Mouse (Mus musculus) kidney, embryonic 16.5 days (tissue): ENCODE measurements around the gene Ldlr. TPM values are rescaled to one million over a fixed set of nuclear protein-coding genes. Genes with fewer than 3 reads are reported as not detected.
A peak's percentile ranks its signal among the peaks of the same experiment; 100 is the strongest.

ENCODE experiments used
- ATAC-seq: fragments of 200-750 bp; cut with Nextera tagmentation; 2 replicates; pipeline ENCODE4 v1.8.0; 2017; ENCODE audit warnings: moderate TSS enrichment; ENCODE audit not compliant: low FRiP score, low TSS enrichment
- H3K27ac ChIP-seq: fragments of 300-500 bp; sonication (generic); 2 replicates; pipeline ENCODE4 v1.5.1; 2014; ENCODE audit warnings: low read length
- H3K27me3 ChIP-seq: fragments of 300-500 bp; sonication (generic); 2 replicates; pipeline ENCODE4 v1.6.1; 2014; ENCODE audit warnings: low read length, control low read depth, mixed read lengths; ENCODE audit not compliant: insufficient read depth
- H3K36me3 ChIP-seq: fragments of 300-500 bp; sonication (generic); 2 replicates; pipeline ENCODE4 v1.6.1; 2014; ENCODE audit warnings: low read length, control low read depth, mixed read lengths; ENCODE audit not compliant: insufficient read depth
- H3K4me1 ChIP-seq: fragments of 300-500 bp; sonication (generic); 2 replicates; pipeline ENCODE4 v1.6.1; 2014; ENCODE audit warnings: low read length, control low read depth, mixed read lengths; ENCODE audit not compliant: insufficient read depth
- H3K4me2 ChIP-seq: fragments of 300-500 bp; sonication (generic); replicated peaks from 2 replicates; pipeline ENCODE4 v1.6.1; 2014; ENCODE audit warnings: low read depth, low read length
- H3K4me3 ChIP-seq: fragments of 300-500 bp; sonication (generic); 2 replicates; pipeline ENCODE4 v1.5.1; 2014; ENCODE audit warnings: mild to moderate bottlenecking, low read length
- H3K9ac ChIP-seq: fragments of 300-500 bp; sonication (generic); replicated peaks from 2 replicates; pipeline ENCODE4 v1.6.1; 2014; ENCODE audit warnings: low read length
- H3K9me3 ChIP-seq: fragments of 300-500 bp; sonication (generic); 2 replicates; pipeline ENCODE4 v1.6.1; 2016; ENCODE audit warnings: low read length, control low read depth
- WGBS: fragments of 180-500 bp; shearing (Covaris S2); extraction: QIAGEN DNeasy Blood & Tissue Kit; methylation state at CpG from one replicate; pipeline ENCODE4 v1.1.7; 2014; 5-methylcytosine and 5-hydroxymethylcytosine counted together
- polyA plus RNA-seq: library from polyadenylated mRNA; unstranded; fragments of >200 nt; fragmentation: Nextera tagmentation; extraction: Ambion mirVana; gene quantifications from 2 replicates; pipeline ENCODE4 v1.2.1, GENCODE M21; 2015

The Ldlr gene
- polyA plus RNA-seq: 30.6 and 33.2 TPM in 2 replicates

GRCm38 (mm10) chr9:21723377-21724146 lies at the start of gene Ldlr:
Gene Ldlr, plus strand, starts transcription at chr9:21723483.
- H3K27me3 ChIP-seq: no peaks in the 10 kb centered on the region
- H3K36me3 ChIP-seq: 0 out of 2 replicates have a peak, but pooled peaks cover 2% of the 10 kb centered on the region
- H3K9me3 ChIP-seq: no peaks in the 10 kb centered on the region
- H3K27ac ChIP-seq: peak within 1 kb of the TSS; percentile 96
- peak; percentile 89 for ATAC-seq
- peak within 1 kb of the TSS; percentile 67 for H3K4me2 ChIP-seq
- H3K9ac ChIP-seq: peak within 1 kb of the TSS; percentile 80
- peak within 1 kb of the TSS; percentile 62 for H3K4me3 ChIP-seq
- WGBS: under 1% methylated on average over 47 of the region's 47 CpGs
- H3K4me1 ChIP-seq: peaks cover 37% of the 10 kb centered on the region

GRCm38 (mm10) chr9:21677706-21678105 lies 45.6 kb upstream of the Ldlr start:
- peaks cover 83% of the 10 kb centered on the region for H3K36me3 ChIP-seq
- H3K9ac ChIP-seq: no peak overlapping the region
- H3K4me1 ChIP-seq: no peaks in the 10 kb centered on the region
- WGBS: 94% methylated on average over 17 of the region's 17 CpGs
- no peak overlapping the region for H3K4me3 ChIP-seq
- ATAC-seq: no peak
- no peak overlapping the region for H3K27ac ChIP-seq
- H3K4me2 ChIP-seq: no peak overlapping the region
- no peaks in the 10 kb centered on the region for H3K27me3 ChIP-seq
- H3K9me3 ChIP-seq: no peaks in the 10 kb centered on the region

GRCm38 (mm10) chr9:21680448-21680847 lies 42.8 kb upstream of the Ldlr start:
- H3K4me1 ChIP-seq: no peaks in the 10 kb centered on the region
- no peaks in the 10 kb centered on the region for H3K9me3 ChIP-seq
- H3K9ac ChIP-seq: no peak overlapping the region
- H3K4me2 ChIP-seq: no peak overlapping the region
- no peaks in the 10 kb centered on the region for H3K27me3 ChIP-seq
- H3K36me3 ChIP-seq: peaks cover 72% of the 10 kb centered on the region
- 91% methylated on average over 4 of the region's 4 CpGs for WGBS
- no peak overlapping the region for H3K4me3 ChIP-seq
- no peak for ATAC-seq
- H3K27ac ChIP-seq: no peak overlapping the region

- no peak overlapping the region for H3K9ac ChIP-seq
- 87% methylated on average over 4 of the region's 4 CpGs for WGBS
These were observed 40.5 kb upstream of the Ldlr start for GRCm38 (mm10) chr9:21682827-21683226.

GRCm38 (mm10) chr9:21683897-21684296 lies 39.4 kb upstream of the Ldlr start:
- WGBS: 89% methylated on average over 3 of the region's 3 CpGs
- Histone ChIP-seq H3K4me2 (no peak overlapping the region), H3K36me3 (peaks cover 64% of the 10 kb centered on the region), H3K27me3 (no peaks in the 10 kb centered on the region), H3K4me1 (no peaks in the 10 kb centered on the region), H3K9me3 (no peaks in the 10 kb centered on the region), H3K4me3 (no peak overlapping the region), H3K27ac (no peak overlapping the region), H3K9ac (no peak overlapping the region)
- ATAC-seq: no peak

More at GRCm38 (mm10) chr9:21682827-21683226, 40.5 kb upstream of the Ldlr start:
- Histone ChIP-seq H3K4me2 (no peak overlapping the region), H3K27ac (no peak overlapping the region), H3K4me3 (no peak overlapping the region), H3K27me3 (no peaks in the 10 kb centered on the region), H3K4me1 (no peaks in the 10 kb centered on the region), H3K36me3 (peaks cover 70% of the 10 kb centered on the region), H3K9me3 (no peaks in the 10 kb centered on the region)
- no peak for ATAC-seq

GRCm38 (mm10) chr9:21688554-21688953 lies 34.7 kb upstream of the Ldlr start:
- no peak for ATAC-seq
- WGBS: 93% methylated on average over 7 of the region's 7 CpGs
- no peaks in the 10 kb centered on the region for H3K4me1 ChIP-seq

GRCm38 (mm10) chr9:21690031-21690430 lies 33.3 kb upstream of the Ldlr start:
- no peaks in the 10 kb centered on the region for H3K4me1 ChIP-seq
- WGBS: 80% methylated on average over 3 of the region's 3 CpGs

More at GRCm38 (mm10) chr9:21688554-21688953, 34.7 kb upstream of the Ldlr start:
- H3K9me3 ChIP-seq: no peaks in the 10 kb centered on the region
- H3K27me3 ChIP-seq: no peaks in the 10 kb centered on the region
- H3K4me2 ChIP-seq: no peak overlapping the region
- H3K9ac ChIP-seq: no peak overlapping the region
- H3K27ac ChIP-seq: no peak overlapping the region
- no peak overlapping the region for H3K4me3 ChIP-seq
- H3K36me3 ChIP-seq: peaks cover 69% of the 10 kb centered on the region

GRCm38 (mm10) chr9:21691862-21692261 lies 31.4 kb upstream of the Ldlr start:
- ATAC-seq: no peak
- WGBS: 46% methylated on average over 2 of the region's 2 CpGs
- no peak overlapping the region for H3K9ac ChIP-seq

More at GRCm38 (mm10) chr9:21690031-21690430, 33.3 kb upstream of the Ldlr start:
- no peak overlapping the region for H3K4me2 ChIP-seq
- H3K27ac ChIP-seq: no peak overlapping the region
- H3K36me3 ChIP-seq: peaks cover 62% of the 10 kb centered on the region
- H3K27me3 ChIP-seq: no peaks in the 10 kb centered on the region
- H3K9ac ChIP-seq: no peak overlapping the region
- no peak for ATAC-seq
- no peak overlapping the region for H3K4me3 ChIP-seq
- H3K9me3 ChIP-seq: no peaks in the 10 kb centered on the region

GRCm38 (mm10) chr9:21692491-21692890 lies 30.8 kb upstream of the Ldlr start:
- WGBS: 96% methylated on average over 4 of the region's 4 CpGs
- no peaks in the 10 kb centered on the region for H3K27me3 ChIP-seq
- H3K4me1 ChIP-seq: no peaks in the 10 kb centered on the region
- H3K36me3 ChIP-seq: peaks cover 53% of the 10 kb centered on the region
- no peaks in the 10 kb centered on the region for H3K9me3 ChIP-seq
- no peak for ATAC-seq
- H3K27ac ChIP-seq: no peak overlapping the region
- no peak overlapping the region for H3K4me3 ChIP-seq
- no peak overlapping the region for H3K9ac ChIP-seq
- H3K4me2 ChIP-seq: no peak overlapping the region

More at GRCm38 (mm10) chr9:21691862-21692261, 31.4 kb upstream of the Ldlr start:
- Histone ChIP-seq H3K36me3 (peaks cover 53% of the 10 kb centered on the region), H3K4me2 (no peak overlapping the region), H3K9me3 (no peaks in the 10 kb centered on the region), H3K27ac (no peak overlapping the region), H3K27me3 (no peaks in the 10 kb centered on the region), H3K4me1 (no peaks in the 10 kb centered on the region), H3K4me3 (no peak overlapping the region)

- Histone ChIP-seq H3K9me3 (no peaks in the 10 kb centered on the region), H3K4me1 (no peaks in the 10 kb centered on the region), H3K36me3 (peaks cover 51% of the 10 kb centered on the region), H3K9ac (no peak overlapping the region), H3K27me3 (no peaks in the 10 kb centered on the region), H3K4me3 (no peak overlapping the region), H3K27ac (no peak overlapping the region), H3K4me2 (no peak overlapping the region)
- ATAC-seq: no peak
These were observed 29.2 kb upstream of the Ldlr start for GRCm38 (mm10) chr9:21694071-21694470.
